Mouse (Mus musculus) heart, postnatal 0 days (tissue): ENCODE data around the gene Dapp1. TPM values are rescaled to one million over a fixed set of nuclear protein-coding genes. Genes with fewer than 3 reads are reported as not detected.

Source experiments
- ATAC-seq: fragments of 200-750 bp; cut with Nextera tagmentation; 2 replicates; pipeline ENCODE4 v1.8.0; 2017; ENCODE audit warnings: low read depth, moderate number of reproducible peaks, moderate library complexity; ENCODE audit not compliant: insufficient read depth
- DNase-seq: peaks from one replicate; pipeline ENCODE4 v3.0.0-alpha.2; 2016; ENCODE audit warnings: low spot score
- H3K27ac ChIP-seq: fragments of 300-500 bp; sonication (generic); 2 replicates; pipeline ENCODE4 v1.5.1; 2014; ENCODE audit warnings: low read depth, mild to moderate bottlenecking
- H3K27me3 ChIP-seq: fragments of 300-500 bp; sonication (generic); 2 replicates; pipeline ENCODE4 v1.6.1; 2014; ENCODE audit warnings: low read length, mixed read lengths; ENCODE audit not compliant: control insufficient read depth, insufficient read depth
- H3K36me3 ChIP-seq: fragments of 300-500 bp; sonication (generic); replicated peaks from 2 replicates; pipeline ENCODE4 v1.6.1; 2014; ENCODE audit warnings: low read length, mixed read lengths; ENCODE audit not compliant: control insufficient read depth, insufficient read depth
- H3K4me1 ChIP-seq: fragments of 300-500 bp; sonication (generic); 2 replicates; pipeline ENCODE4 v1.6.1; 2014; ENCODE audit warnings: antibody characterized with exemption; ENCODE audit not compliant: control insufficient read depth, insufficient read depth
- H3K4me2 ChIP-seq: fragments of 300-500 bp; sonication (generic); 2 replicates; pipeline ENCODE4 v1.6.1; 2014; ENCODE audit warnings: low read depth, mild to moderate bottlenecking, low read length, moderate library complexity
- H3K4me3 ChIP-seq: fragments of 300-500 bp; sonication (generic); 2 replicates; pipeline ENCODE4 v1.5.1; 2014; ENCODE audit warnings: low read depth, low read length
- H3K9ac ChIP-seq: fragments of 300-500 bp; sonication (generic); replicated peaks from 2 replicates; pipeline ENCODE4 v1.6.1; 2014; ENCODE audit warnings: low read depth, low read length, mixed read lengths
- H3K9me3 ChIP-seq: fragments of 300-500 bp; sonication (generic); replicated peaks from 2 replicates; pipeline ENCODE4 v1.6.1; 2016; ENCODE audit warnings: low read length; ENCODE audit not compliant: control insufficient read depth
- CTCF ChIP-seq: IDR thresholded peaks from 2 replicates; pipeline ENCODE4 v1.5.1; 2016; ENCODE audit warnings: antibody characterized with exemption, control low read depth, low read depth
- EP300 ChIP-seq: IDR thresholded peaks from 2 replicates; pipeline ENCODE4 v1.6.1; 2016; ENCODE audit warnings: antibody characterized with exemption, low read depth
- WGBS: fragments of 180-500 bp; shearing (Covaris S2); extraction: QIAGEN DNeasy Blood & Tissue Kit; methylation state at CpG from one replicate; pipeline ENCODE4 v1.1.7; 2014; 5-methylcytosine and 5-hydroxymethylcytosine counted together
- polyA plus RNA-seq: library from polyadenylated mRNA; unstranded; fragments of >200 nt; fragmentation: Nextera tagmentation; extraction: Ambion mirVana; gene quantifications from 2 replicates; pipeline ENCODE4 v1.2.1, GENCODE M21; 2015
- total RNA-seq: library from RNA; depleted of rRNA; stranded (reverse); fragments of >200 nt; gene quantifications from 2 replicates; pipeline ENCODE4 v1.2.3, GENCODE M21; 2014; ENCODE audit warnings: low replicate concordance

Dapp1 gene
- total and polyA plus RNA-seq, 2 experiments from 2014 or later: 11.1 to 11.8 TPM

- Histone ChIP-seq H3K27ac (peak overlapping the region; percentile 52), H3K27me3 (no peaks in the 10 kb centered on the region), H3K9me3 (no peaks in the 10 kb centered on the region), H3K4me1 (peaks cover 29% of the 10 kb centered on the region), H3K36me3 (no peaks in the 10 kb centered on the region), H3K4me3 (no peak overlapping the region), H3K4me2 (0 out of 2 replicates have a peak overlapping the region, but pooled peaks have one; percentile 12), H3K9ac (no peak overlapping the region)
- WGBS: 82% methylated on average over 9 of the region's 9 CpGs
- no peak for TF ChIP-seq EP300
- no peak for TF ChIP-seq CTCF
- ATAC-seq (no peak), DNase-seq (no peak)
These were observed 18.0 kb upstream of the Dapp1 start for GRCm38 (mm10) chr3:137999224-137999790.

GRCm38 (mm10) chr3:137998491-137999223, 17.3 kb upstream of the Dapp1 start:
- H3K9me3 ChIP-seq: no peaks in the 10 kb centered on the region
- peaks cover 23% of the 10 kb centered on the region for H3K4me1 ChIP-seq
- H3K4me2 ChIP-seq: peak overlapping the region; percentile 12; the same call in 1 of the 2 replicates
- no peaks in the 10 kb centered on the region for H3K27me3 ChIP-seq
- H3K27ac ChIP-seq: peak overlapping the region; percentile 52
- WGBS: 51% methylated on average over 14 of the region's 14 CpGs
- no peak overlapping the region; the same call in 1 of the 2 replicates for H3K9ac ChIP-seq
- TF ChIP-seq EP300: no peak
- no peak for TF ChIP-seq CTCF
- ATAC-seq (no peak), DNase-seq (peak; percentile 48)
- H3K36me3 ChIP-seq: no peaks in the 10 kb centered on the region
- no peak overlapping the region for H3K4me3 ChIP-seq

- Histone ChIP-seq H3K4me1 (peaks cover 12% of the 10 kb centered on the region; the same call in 1 of the 2 replicates), H3K9ac (no peak overlapping the region), H3K27me3 (no peaks in the 10 kb centered on the region), H3K27ac (no peak overlapping the region), H3K4me3 (no peak overlapping the region), H3K36me3 (no peaks in the 10 kb centered on the region), H3K9me3 (no peaks in the 10 kb centered on the region), H3K4me2 (no peak overlapping the region)
- 88% methylated on average over 7 of the region's 7 CpGs for WGBS
- DNase-seq (no peak), ATAC-seq (no peak)
- no peak for TF ChIP-seq CTCF
- TF ChIP-seq EP300: no peak
These were observed 14.1 kb upstream of the Dapp1 start for GRCm38 (mm10) chr3:137995486-137995885.

- Histone ChIP-seq H3K27ac (no peak overlapping the region), H3K4me1 (peaks cover 8% of the 10 kb centered on the region; the same call in 1 of the 2 replicates), H3K27me3 (no peaks in the 10 kb centered on the region), H3K4me2 (no peak overlapping the region), H3K9ac (no peak overlapping the region), H3K4me3 (no peak overlapping the region), H3K36me3 (no peaks in the 10 kb centered on the region), H3K9me3 (no peaks in the 10 kb centered on the region)
- no peak for ATAC-seq
- no peak for DNase-seq
- 55% methylated on average over 2 of the region's 2 CpGs for WGBS
- no peak for TF ChIP-seq CTCF
- no peak for TF ChIP-seq EP300
These were observed 12.9 kb upstream of the Dapp1 start for GRCm38 (mm10) chr3:137994196-137994595.

- no peak overlapping the region for H3K9ac ChIP-seq
- no peak overlapping the region for H3K4me2 ChIP-seq
- H3K27ac ChIP-seq: no peak overlapping the region
- 73% methylated on average over 5 of the region's 5 CpGs for WGBS
- H3K4me1 ChIP-seq: peaks cover 7% of the 10 kb centered on the region; the same call in 1 of the 2 replicates
- H3K9me3 ChIP-seq: no peaks in the 10 kb centered on the region
- ATAC-seq (no peak), DNase-seq (no peak)
- no peaks in the 10 kb centered on the region for H3K27me3 ChIP-seq
- no peaks in the 10 kb centered on the region for H3K36me3 ChIP-seq
- no peak overlapping the region for H3K4me3 ChIP-seq
- TF ChIP-seq CTCF: no peak
- TF ChIP-seq EP300: no peak
These were observed 11.0 kb upstream of the Dapp1 start for GRCm38 (mm10) chr3:137992366-137992765.
